Mouse (Mus musculus): ENCODE results near the gene Slc47a1.

DNA sequence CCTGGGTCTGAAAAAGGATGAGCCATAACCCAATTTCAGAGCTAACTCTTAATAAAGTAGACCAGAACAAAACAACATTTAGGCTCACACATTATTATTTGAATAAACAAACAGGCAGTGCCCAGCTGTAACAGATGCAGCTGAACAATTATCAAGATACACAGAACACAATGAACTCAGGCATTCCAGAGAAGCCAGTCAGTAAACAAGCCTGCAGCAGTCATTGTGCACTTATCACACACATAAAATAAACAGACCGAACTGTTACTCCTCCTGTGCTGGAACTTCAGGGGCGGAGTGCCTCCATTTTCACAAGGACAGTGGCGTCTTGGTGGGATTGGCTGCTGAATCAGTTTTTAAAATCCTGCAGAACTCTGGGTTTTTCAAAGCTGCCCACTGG is 83.7 kb downstream of the Slc47a1 start:
- TF ChIP-seq EP300 (optimal IDR thresholded peaks at IDR 0.05) = no peak
- no peak for TF ChIP-seq CTCF (IDR thresholded peaks at IDR 0.05; ENCODE audit: low read depth)

All from stomach, postnatal 0 days (tissue).